Mouse (Mus musculus): ENCODE measurements at regions not wholly inside any gene's neighbourhood (a gene's known extent, or its start where the extent isn't known, plus 50 kb on each side); places are given as distances from the start of the nearest gene placed in this dataset.

DNA sequence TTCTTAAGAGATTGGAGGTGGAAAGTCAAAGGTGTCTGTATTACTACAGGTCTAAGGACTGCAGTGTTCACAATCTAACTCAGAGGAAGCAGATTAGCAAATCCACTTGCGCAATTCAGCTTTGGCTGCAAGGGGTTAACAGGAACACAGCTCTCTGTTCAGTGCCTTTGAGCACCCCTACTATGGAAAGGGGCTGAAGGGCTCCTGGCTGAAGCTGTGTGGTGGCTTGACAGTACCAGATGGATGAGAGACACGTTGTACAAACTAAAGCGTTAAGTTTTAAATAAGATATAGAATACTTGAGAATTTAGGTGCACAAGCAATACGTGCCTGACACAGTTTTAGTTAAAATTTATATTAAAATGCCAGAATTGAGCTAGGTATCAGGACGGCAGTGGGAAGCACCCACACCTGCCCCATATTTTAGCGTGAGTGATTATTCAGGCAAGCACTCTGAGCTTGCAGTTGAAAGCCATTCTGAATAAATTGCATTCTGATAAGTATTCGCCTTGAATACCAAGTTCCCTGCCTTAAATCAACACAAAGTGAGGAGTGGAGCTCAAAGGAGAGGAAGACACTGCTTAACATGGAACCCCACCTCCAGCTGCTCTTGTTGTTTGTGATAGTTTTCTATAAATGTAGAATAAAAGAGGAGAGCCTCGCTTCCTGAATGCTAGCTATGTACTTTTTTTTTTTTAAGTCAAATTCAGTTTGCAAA, 223.1 kb upstream of the Adamts16 start:
- intact Hi-C loops (cut with DNase I): no loop called here
- DNase-seq: no peak

- no peak for DNase-seq
- intact Hi-C loops (cut with DNase I): no loop called here
Measured at GRCm38 (mm10) chr13:71053361-71054264, 212.0 kb upstream of the Adamts16 start.

GRCm38 (mm10) chr13:71050646-71051045, 209.0 kb upstream of the Adamts16 start:
- no peak for DNase-seq
- intact Hi-C loops (cut with DNase I): no loop called here

DNA sequence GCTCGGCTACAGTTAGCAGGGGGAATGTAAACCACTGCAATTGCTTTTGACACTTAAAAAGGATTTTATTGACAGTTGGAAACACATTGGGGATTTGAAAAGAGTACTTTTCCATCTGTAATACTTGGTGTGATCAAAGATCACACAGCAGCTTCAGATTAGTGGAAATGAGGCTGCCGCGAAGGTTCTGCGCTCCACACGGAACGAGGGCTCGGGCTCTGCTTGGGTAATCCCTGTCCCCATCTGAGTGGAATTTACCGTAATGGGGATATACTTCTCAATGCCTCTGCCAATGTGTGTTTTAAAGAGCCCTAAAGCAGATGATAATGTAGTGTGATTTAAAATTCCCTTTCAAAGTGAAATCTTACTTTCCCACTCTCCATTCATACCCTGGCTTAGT, 194.4 kb upstream of the Adamts16 start:
- intact Hi-C loops (cut with DNase I): no loop called here
- DNase-seq: no peak

DNA sequence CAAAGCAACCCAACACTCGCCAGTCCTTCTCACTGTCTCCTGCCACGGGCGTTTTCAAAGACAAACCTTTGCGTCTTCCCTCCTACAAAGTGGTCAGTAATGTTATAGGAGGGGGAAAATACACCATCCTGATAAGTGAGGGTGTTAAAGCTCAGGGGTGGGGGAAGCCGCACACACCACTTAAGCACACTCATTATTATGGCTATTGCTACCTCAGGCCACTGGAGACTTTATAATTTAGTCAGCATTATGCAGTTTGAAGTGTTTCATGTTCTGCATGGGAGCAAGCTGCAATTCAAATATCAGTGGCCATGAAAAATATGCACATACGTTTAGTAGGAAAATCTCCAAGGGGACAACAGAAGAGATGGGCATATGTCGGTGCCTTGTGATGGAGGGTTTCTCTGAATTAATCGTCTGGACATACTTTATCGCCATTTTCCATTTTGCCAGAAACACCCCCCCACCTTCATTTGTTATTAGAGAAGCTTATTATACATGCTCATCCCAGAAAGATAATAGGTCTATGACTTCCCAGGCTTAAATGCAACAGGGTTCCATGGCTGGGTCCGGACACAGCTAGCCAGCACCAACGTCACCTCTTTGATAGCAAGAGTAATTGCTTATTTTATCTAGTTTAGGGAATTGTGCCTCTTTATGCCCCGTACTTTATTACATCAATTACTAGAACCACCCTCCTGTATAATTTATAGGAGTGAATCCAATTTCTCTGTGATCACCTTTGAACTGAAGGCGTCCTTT, 193.5 kb upstream of the Adamts16 start:
- no peak for DNase-seq
- intact Hi-C loops (cut with DNase I): no loop called here

GRCm38 (mm10) chr13:71008216-71008615, 166.6 kb upstream of the Adamts16 start:
- intact Hi-C loops (cut with DNase I): no loop called here
- peak; percentile 7 to 37 for DNase-seq

DNA sequence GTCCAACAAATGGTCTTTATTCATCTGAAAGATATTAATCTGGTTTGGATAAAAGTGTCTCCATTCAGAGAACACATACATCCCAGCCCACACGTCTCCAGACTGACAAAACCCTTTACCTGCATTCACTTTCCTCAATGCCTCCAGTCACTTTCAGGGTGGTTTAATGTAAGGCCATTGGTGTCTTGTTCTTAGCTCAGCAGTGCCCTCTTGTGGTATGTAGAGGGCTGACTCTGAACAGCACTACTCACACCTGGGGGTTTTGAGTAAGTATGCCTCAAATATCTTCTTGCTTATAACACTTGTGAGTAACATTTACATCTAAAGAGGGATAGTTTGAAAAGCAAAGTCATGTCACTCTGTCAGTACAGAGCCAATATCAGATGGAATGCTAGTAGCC, 164.5 kb upstream of the Adamts16 start:
- intact Hi-C loops (cut with DNase I): no loop called here
- DNase-seq: peak; percentile 13 to 63

DNA sequence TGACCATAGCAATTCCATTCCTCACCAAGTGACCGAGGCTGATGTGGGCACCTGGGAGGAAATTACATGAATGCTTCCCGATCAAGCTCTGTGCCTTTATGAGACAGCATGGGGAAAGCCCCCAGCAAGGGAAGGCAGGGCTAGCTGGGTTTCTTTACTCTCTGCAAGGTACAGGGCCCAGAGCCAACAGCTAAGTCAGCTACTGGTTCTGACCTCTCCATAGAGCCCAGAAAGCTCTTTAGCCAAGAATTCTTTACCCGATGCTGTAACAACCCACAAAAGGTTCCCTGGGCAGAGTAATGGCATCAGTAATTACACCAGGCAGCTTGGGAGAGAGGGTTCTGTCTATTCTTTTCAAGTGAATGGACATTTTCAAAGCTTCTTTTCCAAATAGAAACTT, 161.9 kb upstream of the Adamts16 start:
- intact Hi-C loops (cut with DNase I): no loop called here
- DNase-seq: no peak

- intact Hi-C loops (cut with DNase I): loop anchor here (1.0 to 2.0 kb wide), 3 partner anchors 160 to 390 kb away; partner anchors contain the start of gene Adamts16
- peak; percentile 66 to 79 for DNase-seq
Measured at GRCm38 (mm10) chr13:71001278-71001677, 159.7 kb upstream of the Adamts16 start.

DNA sequence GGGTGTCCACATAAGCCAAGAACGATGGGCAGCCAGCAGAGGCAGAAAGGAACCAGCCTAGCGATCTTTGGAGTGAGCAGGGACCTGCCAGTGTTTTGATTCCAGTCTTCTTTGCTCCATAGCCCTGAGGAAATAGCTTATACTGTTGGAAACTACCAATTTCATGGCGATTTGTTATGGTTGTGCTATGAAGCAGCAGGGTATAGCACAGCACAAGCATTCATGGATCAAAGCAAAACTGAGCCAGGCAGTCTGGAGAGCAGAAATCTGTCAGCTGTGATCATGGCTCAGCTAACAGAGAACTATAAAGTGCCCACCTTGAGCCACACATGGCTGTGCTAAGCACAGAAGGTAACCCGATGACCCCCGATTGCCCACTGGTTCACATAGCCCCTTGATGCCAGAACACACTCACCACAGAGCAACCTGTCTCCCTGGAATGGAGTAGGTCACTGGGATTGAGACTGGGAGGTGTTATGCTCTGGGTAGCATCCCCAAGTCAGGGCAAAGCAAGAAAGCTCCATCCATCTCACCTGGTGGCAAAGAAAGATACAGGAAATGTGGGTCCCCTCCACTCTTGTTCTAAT, 158.9 kb upstream of the Adamts16 start:
- DNase-seq: no peak
- intact Hi-C loops (cut with DNase I): loop anchor here (1.0 to 2.0 kb wide), 3 partner anchors 160 to 390 kb away; partner anchors contain the start of gene Adamts16

DNA sequence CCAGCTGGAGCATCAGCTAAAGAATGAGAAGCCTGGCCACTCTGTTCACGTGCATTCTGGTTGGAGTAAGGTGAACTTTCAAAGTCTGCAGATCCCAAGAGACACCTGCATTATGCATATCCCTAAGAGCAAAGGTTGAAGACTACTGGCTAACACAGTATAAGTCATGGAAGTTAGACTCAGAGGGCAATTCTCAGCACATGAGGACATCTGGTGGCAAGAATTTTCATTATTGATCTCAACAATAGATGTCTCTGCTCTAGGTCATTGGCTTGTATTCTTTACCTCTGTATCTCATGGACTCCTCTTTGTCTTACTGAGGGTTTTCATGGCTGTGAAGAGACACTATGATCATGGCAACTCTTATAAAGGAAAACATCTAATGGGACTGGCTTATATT, 151.9 kb upstream of the Adamts16 start:
- DNase-seq: no peak
- intact Hi-C loops (cut with DNase I): no loop called here

GRCm38 (mm10) chr13:70989999-70990645, 148.5 kb upstream of the Adamts16 start:
- intact Hi-C loops (cut with DNase I): no loop called here
- no peak for DNase-seq

- intact Hi-C loops (cut with DNase I): no loop called here
- no peak for DNase-seq
Measured at GRCm38 (mm10) chr13:70979344-70979743, 137.7 kb upstream of the Adamts16 start.

DNA sequence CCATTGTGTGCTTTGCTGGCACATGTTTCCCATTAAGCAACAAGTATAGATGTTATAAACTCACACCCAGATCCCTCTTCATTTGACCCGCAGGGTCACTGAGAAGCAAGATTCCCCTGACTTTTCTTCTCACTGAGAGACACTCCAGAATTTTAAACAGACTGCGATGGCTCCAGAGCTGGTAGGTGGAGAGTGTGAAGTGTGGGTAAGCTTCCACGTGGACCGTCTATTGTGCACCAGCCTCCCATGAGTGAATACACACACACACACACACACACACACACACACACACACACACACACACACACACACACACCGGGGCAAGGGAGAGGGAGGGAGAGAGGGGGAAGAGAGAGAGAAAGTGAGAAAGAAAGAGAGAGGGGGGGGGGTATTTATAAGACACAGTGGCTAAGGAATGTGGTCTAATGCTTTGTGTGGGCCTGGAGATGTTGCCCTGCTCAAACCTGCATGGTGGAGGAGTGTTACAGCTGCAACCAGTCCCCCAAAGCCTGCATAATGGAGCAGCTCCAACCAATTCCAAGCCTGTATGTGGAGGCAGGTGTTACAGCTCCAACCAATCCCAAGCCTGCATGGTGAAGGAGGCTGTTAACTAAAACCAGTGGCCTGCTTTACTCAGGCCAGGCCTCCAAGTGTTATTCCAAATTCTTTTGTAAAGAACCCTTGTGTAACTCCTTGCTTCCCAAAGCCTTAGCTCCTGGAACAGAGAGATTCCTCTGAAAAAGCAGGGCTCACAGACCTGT, 137.1 kb upstream of the Adamts16 start:
- intact Hi-C loops (cut with DNase I): no loop called here

DNA sequence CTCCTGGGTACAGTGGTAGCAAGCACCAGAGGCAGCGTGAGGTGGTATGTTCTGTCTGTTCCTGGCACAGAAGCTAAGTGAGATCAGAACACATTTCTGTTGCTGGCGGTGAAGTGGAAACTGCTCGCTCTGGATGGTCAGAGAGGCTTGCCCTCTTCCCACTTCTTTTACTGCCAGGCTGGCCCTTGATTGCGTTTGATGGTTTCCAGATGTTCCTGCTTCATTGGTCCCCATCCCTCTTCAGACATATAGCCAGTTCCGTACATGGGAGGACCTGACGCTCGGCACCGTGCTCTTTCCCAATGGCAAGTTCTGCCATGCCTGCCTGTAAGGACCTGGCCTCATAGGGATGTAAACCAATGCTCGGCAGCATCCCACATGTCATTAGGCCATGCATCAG, 128.0 kb upstream of the Adamts16 start:
- no peak for DNase-seq
- intact Hi-C loops (cut with DNase I): no loop called here

More for the DNA sequence above, 137.1 kb upstream of the Adamts16 start:
- DNase-seq: no peak

GRCm38 (mm10) chr13:70967781-70968180, 126.2 kb upstream of the Adamts16 start:
- DNase-seq: peak; percentile 14 to 32
- intact Hi-C loops (cut with DNase I): no loop called here

DNA sequence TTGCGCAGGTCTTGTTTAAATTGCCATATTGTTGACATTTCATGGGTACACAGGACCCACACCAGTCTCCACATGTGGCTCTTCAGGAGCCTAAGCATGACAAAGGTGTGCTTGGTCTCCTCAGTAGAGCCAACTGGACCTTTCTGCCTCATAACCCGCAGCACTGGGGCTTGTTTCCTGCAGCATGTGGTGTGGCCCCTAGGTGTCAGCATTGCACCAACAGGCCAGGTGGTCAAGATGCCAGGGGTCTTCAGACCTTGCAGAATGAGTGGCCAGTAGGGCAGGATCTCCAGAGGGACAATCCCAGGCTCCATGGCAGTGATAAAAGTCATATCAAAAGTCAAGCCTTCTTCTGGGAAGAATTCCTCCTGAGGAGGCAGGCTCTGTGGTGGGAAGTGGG, 121.8 kb upstream of the Adamts16 start:
- DNase-seq: peak; percentile 8 to 20
- intact Hi-C loops (cut with DNase I): no loop called here

- no peak for DNase-seq
- intact Hi-C loops (cut with DNase I): no loop called here
Measured at GRCm38 (mm10) chr13:70934309-70935037, 92.9 kb upstream of the Adamts16 start.

DNA sequence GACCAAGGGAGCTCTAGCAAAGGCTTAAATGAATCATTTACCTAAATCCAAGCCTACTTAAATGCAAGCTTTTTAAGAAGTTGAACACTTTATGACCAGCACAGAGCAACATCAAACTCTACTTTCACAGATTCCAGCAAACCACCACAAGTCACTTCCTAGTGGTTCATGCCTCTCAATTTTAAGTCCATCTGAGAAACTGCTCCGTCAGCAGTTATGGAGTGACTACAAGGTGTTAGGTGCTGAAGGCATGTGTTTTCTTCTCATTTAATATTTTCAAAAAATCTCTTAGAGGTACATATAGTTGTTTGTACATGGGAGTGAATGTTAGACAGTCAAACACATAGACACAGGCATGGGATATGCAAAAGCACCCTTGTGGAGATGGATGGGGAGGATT, 72.2 kb upstream of the Adamts16 start:
- intact Hi-C loops (cut with DNase I): no loop called here
- DNase-seq: no peak

Measured in heart, postnatal 10 days (tissue).